Comparison of ENCODE assay signal across 27 mouse cellular contexts in the genomic region with DNA sequence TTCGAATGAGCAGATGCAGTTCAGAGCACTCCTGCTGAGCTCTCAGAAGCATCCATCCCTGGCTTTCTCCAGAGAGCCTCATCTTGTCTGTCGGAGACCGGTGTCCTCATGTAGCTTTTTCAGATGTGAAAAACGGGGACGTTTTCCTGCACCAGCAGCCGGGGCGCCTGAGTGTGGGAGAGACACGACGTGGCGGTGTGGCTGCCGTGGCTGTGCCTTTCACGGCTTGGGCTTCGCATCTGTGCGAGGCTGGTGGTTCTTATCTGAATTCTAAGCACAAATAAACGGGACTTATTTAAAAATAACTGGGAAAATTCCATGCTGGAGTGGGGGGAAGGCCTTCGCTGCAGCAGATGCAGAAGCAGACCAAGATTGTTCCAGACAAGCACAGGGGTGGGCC. TPM values are rescaled to one million over a fixed set of nuclear protein-coding genes. Genes with fewer than 3 reads are reported as not detected.
A peak's percentile ranks its signal among the peaks of the same experiment; 100 is the strongest.
DNase-seq lines count a peak whose midpoint lies in the region; ATAC-seq lines count a peak whose summit lies in the region.
"Had no signal": no experiment of that assay in that cellular context is flagged by ENCODE, and none has a peak within 500 bp of the region (broad histone marks: within the 10 kb centered on the region; RNA-seq: fewer than 3 reads in every experiment).

No protein-coding gene starts in this region.

- intact Hi-C loops in left cerebral cortex, postnatal 14 days (cut with DNase I): no loop called here

- no peak overlapping the region for H3K27ac ChIP-seq in kidney, embryonic 16.5 days (ENCODE audit: low read length)
- H3K27ac ChIP-seq: embryonic facial prominence, embryonic 12.5 days; forebrain, embryonic 12.5 days; heart, embryonic 10.5 days; hindbrain, embryonic 15.5 days; intestine, embryonic 15.5 days; limb, embryonic 15.5 days; liver, embryonic 15.5 days; lung, embryonic 15.5 days; stomach, embryonic 15.5 days had no signal

- H3K9me3 ChIP-seq in kidney, embryonic 16.5 days (ENCODE audit: low read length): no peaks in the 10 kb centered on the region
- H3K9me3 ChIP-seq: embryonic facial prominence, embryonic 12.5 days; forebrain, embryonic 12.5 days; heart, embryonic 10.5 days; hindbrain, embryonic 15.5 days; intestine, embryonic 15.5 days; limb, embryonic 15.5 days; liver, embryonic 15.5 days; lung, embryonic 15.5 days; stomach, embryonic 15.5 days had no signal

- no peak overlapping the region for H3K4me2 ChIP-seq in kidney, embryonic 16.5 days (replicated peaks; ENCODE audit: low read depth, low read length)
- H3K4me2 ChIP-seq: embryonic facial prominence, embryonic 12.5 days; forebrain, embryonic 12.5 days; hindbrain, embryonic 15.5 days; intestine, embryonic 15.5 days; limb, embryonic 15.5 days; liver, embryonic 15.5 days; lung, embryonic 15.5 days; stomach, embryonic 15.5 days had no signal

- 90% methylated on average over 16 of the region's 16 CpGs for WGBS in kidney, embryonic 16.5 days

- no peaks in the 10 kb centered on the region for H3K36me3 ChIP-seq in kidney, embryonic 16.5 days (ENCODE audit: insufficient read depth, low read length)
- H3K36me3 ChIP-seq: embryonic facial prominence, embryonic 12.5 days; forebrain, embryonic 12.5 days; heart, embryonic 10.5 days; hindbrain, embryonic 15.5 days; intestine, embryonic 15.5 days; limb, embryonic 15.5 days; liver, embryonic 15.5 days; lung, embryonic 15.5 days; stomach, embryonic 15.5 days had no signal

- no peak overlapping the region for H3K4me3 ChIP-seq in kidney, embryonic 16.5 days (ENCODE audit: low read length)
- H3K4me3 ChIP-seq: embryonic facial prominence, embryonic 12.5 days; forebrain, embryonic 12.5 days; heart, embryonic 10.5 days; hindbrain, embryonic 15.5 days; intestine, embryonic 15.5 days; limb, embryonic 15.5 days; liver, embryonic 15.5 days; lung, embryonic 15.5 days; megakaryocyte, embryonic 14.5 days; stomach, embryonic 15.5 days had no signal

- no peaks in the 10 kb centered on the region for H3K4me1 ChIP-seq in kidney, embryonic 16.5 days (ENCODE audit: insufficient read depth, low read length)
- H3K4me1 ChIP-seq: intestine, embryonic 15.5 days; limb, embryonic 15.5 days; liver, embryonic 15.5 days; lung, embryonic 15.5 days; stomach, embryonic 15.5 days had no signal

- DNase-seq in frontal cortex, postnatal 10 days (ENCODE audit: low spot score in 2 of 2): no peak
- peak; percentile 69 to 77 for DNase-seq in left cerebral cortex, postnatal 14 days (ENCODE audit: low spot score in 2 of 2)
- DNase-seq in left cerebral cortex, adult 11 months (ENCODE audit: low spot score): no peak
- DNase-seq in frontal cortex, postnatal 14 days (ENCODE audit: low spot score in 2 of 2): peak; percentile 51 to 52
- DNase-seq in right cerebral cortex, postnatal 14 days: peak; percentile 65
- no peak for DNase-seq in layer of hippocampus, adult 9-11 months
- DNase-seq: adrenal gland, postnatal 25 days; cerebellum, adult 11 months; cerebellum, postnatal 14 days; heart, postnatal 4 days; kidney, adult 9 months; kidney, postnatal 25 days; lung, postnatal 36 days; thymus, postnatal 25 days had no signal

- ATAC-seq in frontal cortex, adult (ENCODE audit: low TSS enrichment): peak; percentile 39
- ATAC-seq in kidney, embryonic 16.5 days (ENCODE audit: low FRiP score, low TSS enrichment): no peak
- ATAC-seq: CD4-positive, CD25-positive, alpha-beta regulatory T cell, adult 4 months; intestine, embryonic 15.5 days had no signal

- H3K27me3 ChIP-seq in kidney, embryonic 16.5 days (ENCODE audit: insufficient read depth, low read length): no peaks in the 10 kb centered on the region
- H3K27me3 ChIP-seq: embryonic facial prominence, embryonic 12.5 days; forebrain, embryonic 12.5 days; hindbrain, embryonic 15.5 days; intestine, embryonic 15.5 days; limb, embryonic 15.5 days; lung, embryonic 15.5 days; stomach, embryonic 15.5 days had no signal

- no peak overlapping the region for H3K9ac ChIP-seq in kidney, embryonic 16.5 days (replicated peaks; ENCODE audit: low read length)
- H3K9ac ChIP-seq: embryonic facial prominence, embryonic 12.5 days; forebrain, embryonic 12.5 days; hindbrain, embryonic 15.5 days; intestine, embryonic 15.5 days; limb, embryonic 15.5 days; liver, embryonic 15.5 days; lung, embryonic 15.5 days; stomach, embryonic 15.5 days had no signal

RNA-seq across cellular contexts. Expression of a gene that starts 26.3 kb away (rescaled TPM):
- total RNA-seq in left cerebral cortex, postnatal 14 days (2021): 100 to 1,000 TPM; 297 to 325 TPM
- polyA plus RNA-seq in kidney, embryonic 16.5 days (2015; fragmentation: Nextera tagmentation; extraction: Ambion mirVana): 0.63 and 1.0 TPM in 2 replicates
- polyA plus RNA-seq: CD4-positive, CD25-positive, alpha-beta regulatory T cell, adult 4 months had no signal

Comparison
In these comparisons a context has a peak if more than half of its experiments do, and no peak if none do; other contexts are left out.
1. DNase-seq: peak in left cerebral cortex, postnatal 14 days (2 of 2), frontal cortex, postnatal 14 days (2 of 2) and right cerebral cortex, postnatal 14 days (single experiment); none in frontal cortex, postnatal 10 days (0 of 2), left cerebral cortex, adult 11 months (single experiment) and layer of hippocampus, adult 9-11 months (single experiment).